Mouse (Mus musculus) ovary, postnatal 36 days (tissue): Measurements from ENCODE around the gene Nphp4.
A peak's percentile ranks its signal among the peaks of the same experiment; 100 is the strongest.

ENCODE experiments used
- DNase-seq: peaks from one replicate; pipeline ENCODE4 v3.0.0; 2022; ENCODE audit warnings: low spot score, mixed read lengths

The Nphp4 gene

DNA sequence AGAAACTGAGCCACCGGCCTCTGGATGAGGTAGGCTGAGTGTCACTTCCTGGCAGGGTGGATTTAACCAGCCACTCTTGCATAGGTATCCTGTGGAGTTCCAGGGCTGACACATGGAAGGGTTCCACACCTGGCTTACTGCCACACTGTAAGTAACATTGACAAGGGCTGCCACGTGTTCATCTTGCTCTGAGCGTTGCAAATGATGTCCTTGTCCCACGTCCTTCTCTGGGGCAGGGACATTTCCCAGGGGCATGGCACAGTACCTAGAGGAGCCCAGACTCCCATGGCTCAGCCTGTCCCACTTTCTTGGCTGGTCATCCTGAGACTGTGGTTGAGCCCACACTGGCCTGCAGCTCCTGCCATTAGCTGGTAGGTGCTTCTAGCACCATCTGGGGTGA is 91.5 kb downstream of the Nphp4 start:
- DNase-seq: no peak

- no peak for DNase-seq
Observed at GRCm38 (mm10) chr4:152568662-152569395, 92.3 kb downstream of the Nphp4 start.

- DNase-seq: no peak
Observed at GRCm38 (mm10) chr4:152574266-152574665, 97.8 kb downstream of the Nphp4 start.

DNA sequence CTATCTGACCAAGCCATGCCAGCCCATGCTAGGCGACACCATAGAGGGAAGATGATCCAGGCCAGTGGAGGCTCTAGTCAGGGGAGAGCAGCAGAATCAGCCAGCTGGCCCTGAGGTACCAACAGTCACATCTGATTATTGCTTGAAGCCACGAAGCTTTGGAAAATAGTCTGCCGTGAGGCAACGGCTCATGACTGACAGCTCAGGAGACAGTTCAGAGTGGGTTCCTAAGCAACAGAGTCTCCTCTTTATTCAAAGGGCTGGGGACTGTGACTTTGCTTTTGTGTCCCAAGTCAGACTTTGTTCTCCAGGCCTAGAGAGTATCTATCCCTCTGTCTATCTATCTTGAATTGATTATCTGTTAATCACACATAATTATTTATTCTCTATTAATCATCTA is 100.3 kb downstream of the Nphp4 start:
- no peak for DNase-seq

DNA sequence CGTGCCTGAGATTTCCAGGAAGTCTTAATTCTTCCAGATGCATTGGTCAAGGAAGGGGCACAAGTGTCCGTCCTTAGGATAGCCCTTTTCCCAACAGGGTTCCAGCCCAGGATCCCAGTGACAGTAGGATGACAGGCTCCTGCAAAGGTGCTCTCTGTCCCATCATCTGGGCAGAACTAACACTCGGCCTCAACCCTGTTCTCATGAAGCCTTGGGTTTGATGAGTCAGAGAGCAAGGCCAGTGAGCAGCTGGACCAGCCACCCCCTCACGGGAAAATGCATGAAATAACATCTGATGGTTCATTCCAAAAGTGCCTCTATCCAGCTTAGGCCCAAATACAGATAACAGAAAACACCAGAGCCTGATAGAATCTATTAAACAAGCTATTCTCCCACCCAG is 103.5 kb downstream of the Nphp4 start:
- no peak for DNase-seq

DNA sequence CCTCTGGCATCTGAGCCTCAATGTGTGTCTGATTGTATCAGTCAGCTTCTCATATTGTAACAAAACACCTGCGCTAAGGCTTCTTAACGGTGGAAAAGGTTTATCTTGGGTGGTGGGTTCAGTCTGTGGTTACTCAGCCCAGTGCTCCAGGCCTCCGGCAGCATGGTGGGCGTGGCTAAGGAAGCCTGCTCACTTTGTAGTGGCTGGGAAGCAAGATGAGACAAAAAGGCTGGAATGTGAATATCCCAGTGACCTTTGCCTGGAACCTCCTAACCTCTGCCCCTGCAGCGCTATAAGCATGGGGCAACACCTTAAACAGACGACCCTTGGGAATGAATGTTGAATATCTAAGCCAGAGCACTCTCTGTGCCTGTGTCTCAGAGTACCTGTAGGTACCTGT is 105.7 kb downstream of the Nphp4 start:
- no peak for DNase-seq

DNA sequence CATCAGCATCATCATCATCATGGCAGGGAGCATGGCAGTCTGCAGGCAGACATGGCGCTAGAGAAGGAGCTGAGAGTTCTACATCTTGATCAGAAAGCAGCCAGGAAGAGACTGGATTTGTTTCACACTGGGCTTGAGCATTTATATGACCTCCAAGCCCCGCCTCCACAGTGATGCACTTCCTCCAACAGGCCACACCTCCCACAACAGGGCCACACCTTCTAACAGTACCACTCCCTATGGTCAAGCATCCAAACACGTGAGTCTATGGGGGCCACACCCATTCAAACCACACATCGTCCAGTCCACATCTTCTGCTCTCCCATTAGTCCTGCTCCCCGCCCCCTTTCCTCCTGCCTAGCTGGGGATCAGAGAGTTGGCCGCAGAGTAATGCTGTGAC is 107.1 kb downstream of the Nphp4 start:
- no peak for DNase-seq

DNA sequence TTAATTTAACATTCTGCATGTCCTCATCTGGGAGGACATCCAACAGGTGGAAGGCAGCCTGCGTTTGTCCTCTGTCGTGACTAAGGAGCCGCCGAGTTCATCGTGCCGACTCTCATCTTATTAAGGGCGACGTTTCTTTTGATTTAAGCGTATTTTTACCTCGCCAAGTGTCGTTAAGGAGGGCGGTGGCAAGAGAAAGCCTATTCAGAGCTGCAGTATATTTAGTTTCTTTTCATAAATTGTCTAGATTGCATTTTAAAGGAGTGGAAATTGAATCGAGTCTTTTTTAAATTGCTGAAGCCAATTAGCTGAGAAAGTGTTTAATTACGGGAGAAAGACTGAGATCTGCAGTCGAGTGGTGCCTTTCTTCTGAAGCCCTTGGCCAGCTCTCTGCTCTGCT is 109.0 kb downstream of the Nphp4 start:
- no peak for DNase-seq

- DNase-seq: no peak
Observed at GRCm38 (mm10) chr4:152586175-152586574, 109.7 kb downstream of the Nphp4 start.

DNA sequence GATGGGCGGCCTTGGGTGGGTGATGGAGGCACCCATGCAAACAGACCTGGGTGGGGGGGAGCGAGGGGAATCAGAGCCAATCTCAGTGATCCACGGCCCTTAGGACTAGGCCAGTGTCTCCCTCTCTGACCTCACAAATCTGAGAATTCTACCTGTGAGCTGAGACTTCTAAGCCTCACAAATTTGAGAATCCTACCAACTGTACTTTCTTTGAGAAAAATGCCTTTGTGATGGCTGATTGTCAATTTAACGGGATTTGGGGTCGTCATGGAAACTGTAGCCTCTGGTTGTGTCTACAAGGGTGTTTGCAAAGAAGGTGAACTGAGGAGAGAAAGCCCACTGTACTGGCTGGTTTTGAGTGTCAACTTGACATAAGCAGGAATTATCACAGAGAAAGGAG is 127.8 kb downstream of the Nphp4 start:
- no peak for DNase-seq

- DNase-seq: no peak
Observed at GRCm38 (mm10) chr4:152609196-152609595, 132.7 kb downstream of the Nphp4 start.

- peak; percentile 6 for DNase-seq
Observed at GRCm38 (mm10) chr4:152610026-152610425, 133.5 kb downstream of the Nphp4 start.
